Mouse (Mus musculus) Muller cell, postnatal 12 days (primary cell): Measurements from ENCODE around the gene Pde4dip.
A peak's percentile ranks its signal among the peaks of the same experiment; 100 is the strongest.

Source experiments
- DNase-seq: peaks from one replicate; pipeline ENCODE4 v3.0.0-alpha.2; 2015; ENCODE audit errors: inconsistent ontology term

Pde4dip gene

GRCm38 (mm10) chr3:97900516-97901490, 12.3 kb upstream of the Pde4dip start, which contains the start of gene Sec22b:
TSS of gene Sec22b (plus strand) at chr3:97901190.
- DNase-seq = peak; percentile 91

GRCm38 (mm10) chr3:97898381-97898780, 9.9 kb upstream of the Pde4dip start:
- no peak for DNase-seq

- DNase-seq = no peak
These were observed 6.2 kb upstream of the Pde4dip start for GRCm38 (mm10) chr3:97894695-97895094.

GRCm38 (mm10) chr3:97890205-97890604, 1.7 kb upstream of the Pde4dip start:
- no peak for DNase-seq

GRCm38 (mm10) chr3:97887785-97888167, 731 bp downstream of the Pde4dip start:
- no peak for DNase-seq

- DNase-seq = no peak
These were observed 6.9 kb downstream of the Pde4dip start for GRCm38 (mm10) chr3:97881576-97881975.

- peak; percentile 66 for DNase-seq
These were observed 9.3 kb downstream of the Pde4dip start for GRCm38 (mm10) chr3:97879222-97879621.

- no peak for DNase-seq
These were observed 12.2 kb downstream of the Pde4dip start for GRCm38 (mm10) chr3:97876259-97876658.

GRCm38 (mm10) chr3:97874777-97875176, 13.7 kb downstream of the Pde4dip start:
- no peak for DNase-seq

- no peak for DNase-seq
These were observed 18.8 kb downstream of the Pde4dip start for GRCm38 (mm10) chr3:97869730-97870129.

- DNase-seq = no peak
These were observed 19.8 kb downstream of the Pde4dip start for GRCm38 (mm10) chr3:97868733-97869132.

- DNase-seq = peak; percentile 75
These were observed 20.4 kb downstream of the Pde4dip start for GRCm38 (mm10) chr3:97868024-97868689.

GRCm38 (mm10) chr3:97867221-97868023, 21.1 kb downstream of the Pde4dip start:
- peak; percentile 20 for DNase-seq

GRCm38 (mm10) chr3:97866696-97867095, 21.8 kb downstream of the Pde4dip start:
- DNase-seq = no peak

- no peak for DNase-seq
These were observed 27.6 kb downstream of the Pde4dip start for GRCm38 (mm10) chr3:97860820-97861451.

GRCm38 (mm10) chr3:97859400-97859799, 29.1 kb downstream of the Pde4dip start:
- DNase-seq = no peak

- no peak for DNase-seq
These were observed 33.7 kb downstream of the Pde4dip start for GRCm38 (mm10) chr3:97854575-97855384.

- DNase-seq = no peak
These were observed 36.7 kb downstream of the Pde4dip start for GRCm38 (mm10) chr3:97851803-97852202.

- DNase-seq = no peak
These were observed 40.9 kb downstream of the Pde4dip start for GRCm38 (mm10) chr3:97847626-97848025.

- no peak for DNase-seq
These were observed 42.1 kb downstream of the Pde4dip start for GRCm38 (mm10) chr3:97846448-97846847.

- DNase-seq = no peak
These were observed 43.7 kb downstream of the Pde4dip start for GRCm38 (mm10) chr3:97844821-97845201.
